Mouse (Mus musculus): ENCODE data around the gene Ppp2r2d.

The Ppp2r2d gene

DNA sequence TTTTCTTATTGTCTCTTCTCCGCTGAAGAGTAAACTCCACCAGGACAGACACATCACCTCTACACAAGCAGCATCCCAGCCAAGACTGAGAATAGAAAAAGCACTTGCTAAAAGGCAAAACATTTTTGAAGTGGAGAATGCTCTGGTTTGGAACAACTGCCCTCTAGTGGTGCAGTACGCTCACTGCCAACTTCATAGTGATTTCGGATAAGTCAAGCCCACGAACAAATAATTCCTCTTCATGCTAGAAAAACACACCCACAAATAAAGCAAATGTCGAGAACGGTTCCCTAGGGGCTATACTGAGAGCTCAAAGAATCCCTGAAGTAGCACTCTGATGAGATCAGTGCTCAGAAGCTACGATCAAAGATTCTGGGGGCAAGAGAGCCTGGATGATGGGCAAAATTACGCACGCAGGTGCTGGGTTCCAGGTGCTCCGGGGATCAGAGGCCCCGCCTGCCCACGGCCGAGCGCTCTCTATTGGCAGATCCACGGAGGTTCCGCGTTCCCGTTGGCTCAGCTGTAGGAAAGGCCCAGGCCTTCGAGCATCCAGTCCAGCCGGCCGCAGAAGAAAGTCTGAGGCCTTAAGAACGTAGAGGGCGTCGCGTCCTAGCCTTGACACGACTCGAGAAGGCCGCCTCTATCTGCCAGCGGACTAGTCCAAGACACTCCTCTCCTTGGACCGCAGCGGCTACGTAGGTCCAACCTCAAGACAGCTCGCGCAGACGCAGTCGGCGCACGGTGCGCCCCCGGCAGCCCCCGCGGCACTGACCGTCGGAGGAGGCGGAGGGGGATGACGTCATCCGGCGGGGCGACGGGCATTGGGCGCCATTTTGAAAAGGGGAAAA is at the start of gene Ppp2r2d, which contains the start of gene Mapk1ip1:
Ppp2r2d (plus strand) TSS at position 536 of the 848 bp plus-strand sequence.
Mapk1ip1 (minus strand) TSS at position 730 of the 848 bp plus-strand sequence.
- peak; percentile 89 for DNase-seq (ENCODE audit: low spot score)

DNA sequence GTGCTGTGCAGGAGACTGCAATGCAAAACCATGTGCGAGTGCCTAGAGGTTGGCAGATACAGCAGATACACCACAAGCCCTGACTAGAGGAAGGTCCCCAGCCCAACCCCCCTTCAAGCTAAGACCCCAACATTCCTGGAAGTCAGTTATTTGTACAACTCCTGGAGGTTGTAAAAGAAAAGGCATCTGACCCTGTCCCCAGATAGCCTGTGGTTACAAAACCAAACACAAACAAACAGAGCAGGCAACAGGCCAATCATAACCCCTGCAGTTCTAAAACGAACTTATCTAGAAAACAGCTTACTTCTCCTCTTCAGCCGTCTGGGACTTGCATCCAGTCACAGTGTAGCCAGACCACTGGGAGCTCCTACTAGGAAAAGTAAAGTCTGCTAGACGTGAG is 42.5 kb upstream of the Ppp2r2d start:
- DNase-seq (ENCODE audit: low spot score), result no peak

DNA sequence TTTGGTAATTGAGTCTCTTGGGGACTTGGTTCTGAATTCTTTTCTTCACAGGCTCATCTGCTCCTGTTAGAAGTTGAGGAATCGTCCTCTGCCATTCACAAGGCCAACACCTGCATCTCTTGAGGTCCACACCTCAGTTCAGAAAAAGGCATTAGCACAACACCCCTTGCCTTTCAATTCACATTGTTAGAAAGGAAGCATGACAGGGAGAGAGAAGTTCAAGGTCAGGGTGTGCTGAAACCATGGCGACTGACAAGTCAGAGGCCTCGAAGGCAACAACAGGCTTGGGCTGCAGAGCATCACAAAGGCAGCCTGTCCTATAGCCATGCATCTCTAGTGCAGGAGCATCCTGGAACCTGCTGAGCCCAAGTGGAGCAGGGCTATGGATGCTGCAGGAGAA is 38.7 kb upstream of the Ppp2r2d start:
- DNase-seq (ENCODE audit: low spot score), result no peak

DNA sequence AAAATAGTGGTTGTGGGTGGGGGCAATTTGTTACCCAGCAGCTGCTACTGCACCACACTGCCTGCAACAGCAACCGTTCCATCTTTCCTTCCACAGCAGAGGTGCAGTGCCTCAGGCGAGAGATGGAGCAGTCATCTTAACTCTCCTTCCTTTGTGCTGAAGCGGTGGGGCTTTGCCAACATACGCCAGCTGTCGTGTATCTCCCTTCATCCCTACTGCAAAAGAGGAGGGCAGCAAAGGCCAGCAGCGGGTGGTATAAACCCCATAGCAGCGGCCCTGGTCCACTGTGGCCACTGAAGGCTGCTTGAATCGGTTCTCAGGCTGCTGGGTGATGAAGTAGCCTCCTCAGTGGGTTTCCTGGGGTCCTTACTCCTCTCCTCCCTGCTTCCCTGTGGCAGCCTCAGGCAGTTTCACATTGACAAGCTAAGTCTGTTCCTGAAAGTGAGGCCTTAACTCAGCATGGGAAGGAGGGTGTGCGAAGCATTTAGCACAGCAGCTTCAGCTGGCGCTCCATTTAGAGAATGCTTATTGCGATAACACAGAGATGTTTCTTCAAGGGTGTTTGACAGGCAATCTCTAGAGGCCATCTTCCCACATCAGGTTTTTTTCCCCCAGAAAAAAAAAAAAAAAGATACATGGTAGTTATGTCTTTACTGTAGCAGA is 32.5 kb upstream of the Ppp2r2d start:
- DNase-seq (ENCODE audit: low spot score), result no peak

DNA sequence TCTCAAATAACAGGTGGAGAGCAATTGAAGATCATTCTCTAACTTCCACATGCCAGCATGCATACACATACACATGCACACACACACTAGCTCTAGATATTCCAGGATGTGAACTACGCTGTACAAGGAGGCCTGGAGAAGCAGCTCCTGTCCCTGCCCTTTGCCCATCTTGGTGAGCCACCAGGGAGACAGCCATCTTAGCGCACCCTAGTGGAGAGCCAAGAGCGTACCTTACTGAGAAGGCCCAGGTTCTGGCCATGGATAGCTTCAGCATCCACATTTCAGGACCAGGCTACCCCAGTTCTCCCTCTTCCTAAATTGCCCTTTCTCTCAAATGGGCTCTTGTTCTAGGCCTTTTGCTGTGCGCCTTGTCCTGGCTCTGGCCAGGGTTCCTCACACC is 27.6 kb upstream of the Ppp2r2d start:
- no peak for DNase-seq (ENCODE audit: low spot score)

DNA sequence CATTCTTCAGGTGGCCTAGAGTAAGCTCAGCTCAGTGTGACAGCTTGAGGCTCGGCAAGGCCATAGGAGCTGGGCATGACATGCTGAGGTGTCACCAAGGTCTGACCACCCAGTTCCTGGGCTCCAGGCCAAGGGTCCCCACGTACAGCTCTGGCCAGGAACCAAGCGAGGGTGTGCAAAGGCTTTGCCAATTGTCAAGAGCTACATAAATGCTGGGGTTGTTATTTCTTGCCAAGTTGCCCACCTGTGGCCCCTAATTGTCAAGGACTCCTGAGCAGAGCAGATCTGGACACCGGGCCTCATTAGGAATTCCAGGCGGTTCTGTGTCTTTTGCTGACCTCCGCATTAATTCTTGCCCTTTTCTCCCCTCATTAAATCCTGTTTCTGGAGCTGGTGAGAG is 21.5 kb upstream of the Ppp2r2d start:
- DNase-seq (ENCODE audit: low spot score), result no peak

DNA sequence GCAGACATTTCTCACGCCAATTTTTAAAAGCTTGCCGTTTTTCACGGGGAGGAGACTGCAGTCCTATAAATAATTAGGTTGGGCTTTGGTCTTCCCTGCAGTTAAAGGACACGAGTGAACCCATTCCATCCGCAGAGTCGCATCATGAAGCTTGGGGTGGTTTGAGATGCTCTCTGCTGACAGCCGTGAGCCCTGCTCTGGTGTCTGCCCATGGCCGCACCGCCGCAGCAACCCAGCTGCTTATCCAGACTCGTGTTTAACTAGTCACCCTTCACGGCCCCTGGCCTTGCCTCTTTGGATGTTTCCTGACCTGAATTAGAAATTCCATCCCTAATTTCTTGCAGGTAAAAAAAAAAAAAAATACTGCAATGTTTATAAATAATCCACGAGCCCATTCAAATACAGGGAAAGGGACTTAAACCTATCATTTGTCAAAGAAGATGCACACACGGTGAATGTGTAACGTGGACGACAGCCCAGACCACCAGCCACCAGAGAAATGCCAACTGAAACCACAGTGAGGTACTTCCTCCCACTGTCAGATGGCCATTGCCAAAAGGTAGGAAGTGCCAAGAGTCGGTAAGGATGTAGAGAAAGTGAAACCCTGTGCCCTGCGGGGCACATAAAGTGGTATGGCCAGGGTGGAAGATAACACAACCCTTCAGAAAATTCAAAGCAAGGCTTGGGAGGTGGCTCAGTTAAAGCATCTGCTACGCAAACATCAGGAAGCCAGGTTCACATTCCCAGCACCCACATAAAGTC is 20.7 kb upstream of the Ppp2r2d start:
- no peak for DNase-seq (ENCODE audit: low spot score)

DNA sequence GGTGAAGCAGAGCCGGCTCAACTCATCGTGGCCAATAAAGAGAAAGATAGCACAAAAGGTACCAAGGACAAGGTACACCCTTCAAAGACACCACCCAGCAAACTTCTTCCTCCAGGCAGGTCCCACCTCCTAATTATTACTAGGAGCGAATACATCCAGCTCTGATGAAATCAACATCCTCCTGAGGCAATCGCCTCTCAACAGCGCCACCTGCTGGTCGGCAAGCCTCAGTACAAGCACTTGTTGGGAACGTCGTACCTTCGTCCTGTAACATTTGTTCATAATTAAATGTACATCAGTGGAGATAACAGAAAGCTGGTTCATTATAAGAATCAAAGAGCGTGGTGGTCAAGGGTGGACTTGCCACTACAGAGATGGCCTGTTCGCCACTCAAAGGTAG is 18.1 kb upstream of the Ppp2r2d start:
- peak; percentile 15 for DNase-seq (ENCODE audit: low spot score)

DNA sequence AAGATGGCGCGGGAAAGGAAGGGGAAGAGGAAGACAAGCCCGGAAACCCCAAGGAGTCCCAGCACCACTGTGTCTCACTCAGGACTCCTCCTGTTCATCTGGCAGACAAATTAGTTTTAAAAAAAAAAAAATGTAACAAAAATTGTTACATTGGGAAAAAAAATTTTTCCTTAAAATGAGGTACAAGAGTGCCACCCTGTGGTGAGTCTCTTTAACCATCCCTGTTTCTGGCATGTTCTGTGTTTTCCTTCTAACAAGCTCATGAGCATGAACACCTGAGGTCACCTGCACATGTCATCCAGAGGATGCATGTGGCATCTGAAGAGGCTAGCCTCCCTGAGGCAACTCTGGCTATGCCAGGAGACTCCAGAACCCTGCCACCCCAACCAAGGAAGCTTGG is 10.9 kb upstream of the Ppp2r2d start:
- no peak for DNase-seq (ENCODE audit: low spot score)

DNA sequence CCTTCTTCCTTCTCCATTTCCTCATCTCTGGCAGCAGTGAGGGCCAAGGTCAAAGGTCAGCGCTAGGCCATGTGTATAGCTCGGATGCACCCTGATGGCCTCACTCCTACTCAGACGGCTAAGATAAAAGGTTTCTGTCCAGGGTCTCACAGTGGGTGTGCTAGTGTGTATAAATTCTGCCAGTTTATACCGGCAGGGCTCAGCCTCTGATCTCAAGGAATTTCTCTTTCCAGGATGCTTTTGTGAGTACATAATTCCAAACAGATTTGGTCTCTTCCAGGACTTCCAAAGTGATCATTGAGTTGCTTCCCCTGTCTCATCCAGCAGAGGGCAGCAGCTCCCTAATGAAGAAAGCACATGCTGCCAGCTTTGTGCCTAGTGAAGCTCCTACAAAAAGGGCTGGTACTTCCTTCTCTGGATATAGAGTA is 5.3 kb upstream of the Ppp2r2d start:
- DNase-seq (ENCODE audit: low spot score), result peak; percentile 17

DNA sequence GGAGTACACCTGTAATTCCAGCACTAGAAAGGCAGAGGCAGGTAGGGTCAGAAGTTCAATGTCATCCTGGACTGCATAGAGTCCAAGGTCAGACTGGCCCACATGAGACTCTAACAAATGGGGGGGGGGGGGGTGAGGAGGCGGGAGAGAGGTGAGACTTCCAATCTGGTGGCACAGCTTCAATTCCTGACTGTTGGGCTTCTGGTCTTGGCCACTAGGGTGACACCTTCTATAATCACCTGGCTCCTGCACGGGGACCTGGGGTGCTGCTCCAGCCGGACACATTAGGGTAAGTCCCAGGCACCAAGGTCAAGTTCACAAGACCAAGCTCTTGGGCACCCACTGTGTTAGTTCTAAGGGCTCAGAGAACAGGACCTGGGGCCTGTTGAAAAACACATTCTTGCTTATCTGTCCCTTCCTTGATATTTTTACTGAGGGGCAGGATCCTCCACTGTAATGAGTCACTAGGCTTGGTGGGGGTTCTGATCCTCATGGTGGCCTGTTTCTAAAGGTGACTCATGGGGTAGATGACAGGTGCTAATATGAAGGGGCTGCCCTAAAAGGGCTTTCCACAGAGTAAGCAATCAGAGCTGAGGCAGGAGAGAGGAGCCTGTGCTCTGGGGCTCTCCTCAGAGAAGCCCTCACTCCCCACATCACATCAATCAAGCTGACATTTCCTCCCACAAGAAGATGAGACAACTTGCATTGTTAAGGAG is 4.3 kb upstream of the Ppp2r2d start:
- no peak for DNase-seq (ENCODE audit: low spot score)

DNA sequence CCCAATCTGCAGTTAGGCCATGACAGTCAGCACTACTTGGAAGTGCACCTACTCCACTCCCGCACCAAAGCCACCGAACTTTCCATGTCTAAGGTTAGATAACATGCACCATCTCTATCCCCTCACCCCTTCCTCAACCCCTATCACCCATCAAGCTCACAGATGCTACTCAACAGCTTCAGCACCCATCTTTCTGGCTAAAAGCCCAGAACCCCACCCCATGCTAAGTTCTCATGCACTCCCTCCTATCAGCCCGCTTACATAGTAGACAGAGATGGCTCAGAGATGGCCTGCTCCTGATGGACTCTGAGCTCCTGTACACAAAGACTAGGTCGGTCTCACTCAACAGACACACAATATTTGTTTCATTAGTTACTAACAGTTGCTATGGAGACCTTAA is 2.5 kb upstream of the Ppp2r2d start:
- DNase-seq (ENCODE audit: low spot score), result no peak

DNA sequence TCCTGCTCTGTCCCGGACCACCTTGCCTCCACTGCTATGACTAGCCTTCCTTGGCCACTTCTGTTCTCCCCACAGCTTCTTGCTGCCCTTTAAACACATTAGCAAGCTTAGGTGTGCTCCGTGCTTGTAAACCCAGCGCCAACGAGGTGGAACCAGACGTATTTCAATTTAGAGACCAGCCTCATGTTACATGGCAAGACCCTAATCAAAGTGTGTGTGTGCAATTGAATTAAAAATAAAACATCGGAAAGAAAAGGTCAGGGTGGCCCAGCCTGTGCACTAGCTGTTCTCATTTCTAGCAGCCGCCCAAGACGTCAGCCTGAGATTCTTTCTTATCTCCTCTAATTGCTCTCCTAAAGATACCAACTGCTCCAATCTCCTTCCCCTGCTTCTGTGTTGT is 768 bp upstream of the Ppp2r2d start:
- no peak for DNase-seq (ENCODE audit: low spot score)

DNA sequence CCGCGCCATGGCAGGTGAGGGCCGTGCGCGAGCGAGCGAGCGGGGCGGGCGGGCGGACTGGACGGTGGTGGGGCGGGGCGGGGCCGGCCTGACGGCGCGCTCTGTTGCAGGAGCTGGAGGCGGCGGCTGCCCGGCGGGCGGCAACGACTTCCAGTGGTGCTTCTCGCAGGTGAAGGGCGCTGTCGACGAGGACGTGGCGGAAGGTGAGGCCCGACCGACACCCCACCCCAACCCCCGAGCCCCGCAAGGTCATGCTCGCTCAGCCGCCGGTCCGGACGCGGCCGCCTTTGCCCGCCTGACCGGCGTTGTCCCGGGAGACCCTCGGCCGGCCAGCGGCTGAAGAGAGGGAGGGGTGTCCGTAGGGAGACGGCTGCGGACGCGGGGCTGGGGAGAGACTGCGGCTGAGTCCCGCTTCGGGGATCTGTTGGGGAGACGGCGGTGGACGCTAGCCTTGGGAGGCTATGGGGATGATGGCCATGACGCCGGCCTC is 668 bp downstream of the Ppp2r2d start:
- DNase-seq (ENCODE audit: low spot score), result peak; percentile 14

DNA sequence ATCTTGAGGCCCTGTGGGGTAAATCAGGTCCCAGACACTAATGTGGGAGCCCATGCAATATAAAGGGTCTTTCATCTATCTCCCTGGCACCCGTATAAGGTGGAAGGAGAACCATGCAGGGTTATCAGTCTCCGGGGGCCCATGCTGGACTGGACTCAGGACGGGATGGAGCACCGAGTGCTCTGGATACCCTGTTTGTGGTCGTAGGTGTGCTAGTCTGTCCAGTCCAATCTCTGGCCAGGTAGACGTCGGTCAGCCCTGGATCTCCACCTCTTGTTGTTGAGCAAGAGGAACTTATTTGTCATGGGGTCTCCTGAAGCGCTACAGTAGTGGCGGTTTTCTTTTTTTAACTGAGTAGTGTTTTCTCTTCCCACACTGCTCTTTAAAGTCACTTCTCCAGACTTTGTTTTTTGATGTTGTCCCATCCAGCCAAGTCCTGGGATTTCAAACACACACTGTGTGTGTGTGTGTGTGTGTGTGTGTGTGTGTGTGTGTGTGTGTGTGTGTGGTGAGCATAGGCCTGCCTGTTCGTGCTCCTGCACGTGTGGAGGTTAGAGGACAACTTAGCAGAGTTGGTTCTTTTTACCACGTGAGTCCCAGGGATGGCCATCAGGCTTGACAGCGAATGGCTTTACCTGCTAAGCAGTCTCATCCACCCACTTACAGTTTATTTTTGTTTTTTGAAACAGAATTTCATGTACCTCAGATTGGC is 1.6 kb downstream of the Ppp2r2d start:
- no peak for DNase-seq (ENCODE audit: low spot score)

DNA sequence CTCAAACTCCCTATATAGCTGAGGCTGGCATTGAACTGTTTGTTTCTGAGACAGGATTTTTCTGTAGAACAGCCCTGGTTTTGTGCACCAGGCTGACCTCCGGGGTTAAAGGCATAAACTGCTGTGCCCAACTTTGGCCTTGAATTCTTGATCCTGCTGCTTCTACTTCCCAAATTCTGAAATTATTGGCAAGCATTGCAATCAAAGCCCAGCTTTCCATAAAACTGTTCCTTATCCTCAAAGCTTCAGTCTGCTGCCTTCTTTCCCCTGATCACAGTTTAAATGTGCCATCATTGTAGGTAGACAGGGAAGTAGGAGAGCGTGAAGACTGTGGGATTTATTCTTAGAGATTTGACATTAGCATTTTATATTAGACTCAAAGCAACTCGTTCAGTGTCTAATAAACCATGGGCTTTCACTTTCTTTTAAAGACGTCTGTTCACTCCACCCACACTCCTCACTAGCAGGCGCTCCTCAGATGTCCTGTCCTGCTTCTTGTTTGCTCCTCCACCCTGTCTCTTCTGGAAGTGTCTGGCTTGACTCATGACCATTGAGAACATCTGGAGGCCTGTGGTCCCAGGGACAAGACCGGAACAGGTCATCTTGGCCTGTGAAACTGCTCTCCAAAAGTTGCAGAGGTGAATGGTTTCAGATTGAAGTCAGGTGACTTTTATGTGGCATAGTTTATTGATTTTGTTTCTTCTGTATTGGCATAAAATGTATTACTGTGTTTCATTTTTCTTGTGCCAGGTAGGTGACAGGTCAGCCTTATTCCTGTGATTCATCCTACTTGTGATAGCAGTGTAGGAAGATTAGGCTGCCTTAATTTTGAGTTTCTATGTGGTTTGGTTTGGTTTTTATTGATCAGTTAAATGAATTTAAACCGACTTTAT is 2.4 kb downstream of the Ppp2r2d start:
- DNase-seq (ENCODE audit: low spot score), result no peak

DNA sequence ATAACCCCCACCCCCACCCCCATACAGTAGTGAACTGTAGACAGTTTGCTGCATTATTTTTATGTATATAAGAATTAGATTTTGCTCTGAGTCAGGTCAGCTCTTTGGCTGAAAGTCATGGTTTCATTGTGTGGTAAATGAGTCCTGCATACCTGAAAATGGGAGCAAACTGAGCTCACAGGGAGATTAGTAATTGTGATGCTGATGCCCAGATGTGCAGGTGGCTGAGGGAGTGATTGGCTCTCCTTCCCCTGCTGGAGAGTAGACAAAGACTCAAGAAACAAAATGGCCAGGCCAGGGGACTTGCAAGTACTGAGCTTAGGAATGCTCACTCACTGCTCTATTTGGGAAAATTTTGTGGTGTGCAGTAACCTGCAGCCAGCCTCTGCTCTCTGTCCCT is 4.2 kb downstream of the Ppp2r2d start:
- no peak for DNase-seq (ENCODE audit: low spot score)

DNA sequence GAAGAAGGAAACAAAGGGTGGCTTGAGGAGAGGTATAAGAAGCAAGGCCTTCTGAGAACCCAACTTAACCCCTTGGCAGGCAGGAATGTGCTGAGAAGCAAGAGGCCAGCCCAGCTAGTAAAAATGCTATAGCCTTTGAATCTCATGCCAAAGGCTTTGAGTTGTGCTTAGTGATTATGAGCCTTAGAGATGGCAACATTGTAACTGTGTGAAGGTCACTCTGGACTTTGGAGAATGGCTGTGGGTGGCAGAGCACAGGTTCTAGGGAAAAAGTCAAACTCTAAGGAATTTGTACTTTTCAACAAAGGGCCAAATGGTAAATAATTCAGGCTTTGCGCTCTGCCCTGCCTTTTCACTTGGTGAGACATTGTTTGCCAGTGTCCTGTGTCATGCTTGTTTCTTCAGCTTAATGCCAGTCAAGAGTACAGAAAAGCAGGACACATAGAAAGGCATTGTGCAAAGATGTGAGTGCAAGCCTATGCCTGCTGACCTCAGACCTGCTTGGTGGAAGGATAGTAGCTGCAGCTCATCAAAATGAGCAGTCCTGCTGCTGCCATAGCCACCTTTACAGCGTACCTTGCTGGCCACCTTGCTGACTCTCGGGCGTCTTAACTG is 7.6 kb downstream of the Ppp2r2d start:
- DNase-seq (ENCODE audit: low spot score), result no peak

DNA sequence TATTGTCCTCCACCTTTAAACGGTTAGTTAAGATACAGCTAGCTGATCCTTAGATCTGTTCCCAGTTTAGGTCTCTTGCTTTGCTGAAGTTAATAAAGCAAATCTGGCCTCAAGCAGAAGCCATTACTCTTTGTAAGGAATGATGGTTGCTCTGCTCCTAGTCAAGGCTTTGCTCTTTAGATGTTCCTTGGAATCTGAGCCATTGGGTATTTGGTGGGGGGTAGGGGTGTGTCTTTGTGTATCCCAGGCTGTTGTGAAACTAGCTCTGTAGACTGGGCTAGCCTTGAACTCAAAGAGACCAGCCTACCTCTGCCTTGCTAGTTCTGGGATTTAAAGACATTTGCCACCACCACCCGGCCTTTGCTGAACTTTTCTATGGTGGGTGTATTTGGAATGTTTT is 8.3 kb downstream of the Ppp2r2d start:
- DNase-seq (ENCODE audit: low spot score), result no peak

DNA sequence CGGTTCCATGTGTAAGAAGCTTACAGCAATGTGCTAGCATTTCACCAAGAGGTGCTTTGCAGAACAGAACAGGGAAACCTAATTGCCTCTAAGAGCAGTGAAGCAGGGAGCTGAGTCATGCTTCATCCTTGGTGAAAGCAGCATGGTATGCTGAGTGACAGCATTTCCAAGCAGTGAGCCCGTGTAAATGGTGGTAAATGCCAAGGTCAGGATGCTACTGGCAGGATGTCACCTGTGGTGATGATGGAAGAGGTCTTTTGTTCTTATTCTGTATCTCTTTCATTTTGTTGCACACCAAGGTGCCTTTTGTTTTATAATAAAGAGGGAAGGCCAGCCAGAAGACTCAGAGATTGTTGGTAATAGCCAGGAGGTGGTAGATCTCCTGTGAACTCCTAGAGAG is 10.8 kb downstream of the Ppp2r2d start:
- no peak for DNase-seq (ENCODE audit: low spot score)
